Mouse (Mus musculus) urinary bladder, postnatal 25 days (tissue): ENCODE data around the gene Ripk3.

Experiments used
- DNase-seq: peaks from one replicate; pipeline ENCODE4 v3.0.0; 2022; ENCODE audit warnings: low spot score

Gene Ripk3

GRCm38 (mm10) chr14:55788256-55789050, at the start of gene Ripk3:
Gene Ripk3 (minus strand): TSS chr14:55788865.
- DNase-seq, result peak; percentile 38

- DNase-seq, result no peak
These were observed 49.6 kb upstream of the Ripk3 start for GRCm38 (mm10) chr14:55838312-55838711.

GRCm38 (mm10) chr14:55834808-55835533, 46.3 kb upstream of the Ripk3 start:
- DNase-seq, result no peak

- DNase-seq, result no peak
These were observed 44.5 kb upstream of the Ripk3 start for GRCm38 (mm10) chr14:55833126-55833525.

GRCm38 (mm10) chr14:55830331-55830730, 41.7 kb upstream of the Ripk3 start:
- no peak for DNase-seq

GRCm38 (mm10) chr14:55829854-55830253, 41.2 kb upstream of the Ripk3 start:
- no peak for DNase-seq

GRCm38 (mm10) chr14:55828716-55829263, 40.1 kb upstream of the Ripk3 start:
- DNase-seq, result no peak

- peak; percentile 15 for DNase-seq
These were observed 38.1 kb upstream of the Ripk3 start for GRCm38 (mm10) chr14:55826551-55827340.

GRCm38 (mm10) chr14:55826142-55826541, 37.5 kb upstream of the Ripk3 start:
- DNase-seq, result peak; percentile 3

- peak; percentile 17 for DNase-seq
These were observed 36.8 kb upstream of the Ripk3 start for GRCm38 (mm10) chr14:55825216-55826051.

GRCm38 (mm10) chr14:55824481-55825215, 36.0 kb upstream of the Ripk3 start:
- DNase-seq, result peak; percentile 19

- DNase-seq, result peak; percentile 37
These were observed 35.4 kb upstream of the Ripk3 start for GRCm38 (mm10) chr14:55824001-55824480.

GRCm38 (mm10) chr14:55822991-55823762, 34.5 kb upstream of the Ripk3 start, which contains the start of gene Nfatc4:
Gene Nfatc4 (plus strand): TSS chr14:55823144.
- DNase-seq, result peak; percentile 76

- peak; percentile 75 for DNase-seq
These were observed 33.8 kb upstream of the Ripk3 start for GRCm38 (mm10) chr14:55822435-55822990.

GRCm38 (mm10) chr14:55820576-55820975, 31.9 kb upstream of the Ripk3 start:
- peak; percentile 2 for DNase-seq

- DNase-seq, result peak; percentile 2
These were observed 31.3 kb upstream of the Ripk3 start for GRCm38 (mm10) chr14:55819845-55820405.

GRCm38 (mm10) chr14:55815310-55815751, 26.7 kb upstream of the Ripk3 start:
- peak; percentile 77 for DNase-seq

- peak; percentile 69 for DNase-seq
These were observed 26.2 kb upstream of the Ripk3 start for GRCm38 (mm10) chr14:55814885-55815284.
